Mouse (Mus musculus): ENCODE data around the gene 1700012B07Rik. TPM values are rescaled to one million over a fixed set of nuclear protein-coding genes. Genes with fewer than 3 reads are reported as not detected.

The 1700012B07Rik gene
- total and polyA plus RNA-seq, 3 experiments = 0.11 TPM; not detected in 2

DNA sequence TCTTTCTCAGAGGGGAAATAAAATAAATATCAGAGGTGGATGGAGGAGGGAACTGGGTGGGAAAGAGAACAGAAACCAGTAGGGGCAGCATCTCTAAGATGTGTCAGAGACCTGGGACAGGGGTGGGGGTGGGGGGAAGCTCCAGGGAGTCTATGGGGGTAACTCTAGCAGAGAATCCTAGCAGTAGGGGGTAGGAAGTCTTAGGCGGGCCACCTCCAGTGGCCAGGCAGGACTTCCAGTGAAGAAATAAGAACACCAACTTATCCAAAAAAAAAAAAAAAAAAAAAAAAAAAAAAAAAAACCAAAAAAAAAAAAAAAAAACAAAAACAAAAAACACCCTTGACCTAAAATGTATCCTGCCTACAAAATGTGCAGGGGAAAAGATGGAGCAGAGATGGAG lies 26.3 kb downstream of the 1700012B07Rik start:
- H3K4me1 ChIP-seq (ENCODE audit: insufficient read depth, low read depth, low read length) = no peaks in the 10 kb centered on the region
- H3K36me3 ChIP-seq (replicated peaks) = no peaks in the 10 kb centered on the region
- DNase-seq (ENCODE audit: low spot score) (no peak), ATAC-seq (ENCODE audit: extremely low read depth, insufficient number of reproducible peaks, low FRiP score, poor library complexity, severe bottlenecking) (no peak)
- peaks cover 30% of the 10 kb centered on the region for H3K9me3 ChIP-seq (replicated peaks)
- no peak overlapping the region for H3K4me3 ChIP-seq (ENCODE audit: low read depth, low read length)
- no peak for TF ChIP-seq POLR2AphosphoS5 (IDR thresholded peaks at IDR 0.05; ENCODE audit: insufficient replicate concordance, low read depth, low read length)
- no peak for TF ChIP-seq GATA2 (IDR thresholded peaks at IDR 0.05; ENCODE audit: borderline replicate concordance, low read depth, low read length)
- H3K27me3 ChIP-seq (ENCODE audit: insufficient read depth, low read length) = no peaks in the 10 kb centered on the region

DNA sequence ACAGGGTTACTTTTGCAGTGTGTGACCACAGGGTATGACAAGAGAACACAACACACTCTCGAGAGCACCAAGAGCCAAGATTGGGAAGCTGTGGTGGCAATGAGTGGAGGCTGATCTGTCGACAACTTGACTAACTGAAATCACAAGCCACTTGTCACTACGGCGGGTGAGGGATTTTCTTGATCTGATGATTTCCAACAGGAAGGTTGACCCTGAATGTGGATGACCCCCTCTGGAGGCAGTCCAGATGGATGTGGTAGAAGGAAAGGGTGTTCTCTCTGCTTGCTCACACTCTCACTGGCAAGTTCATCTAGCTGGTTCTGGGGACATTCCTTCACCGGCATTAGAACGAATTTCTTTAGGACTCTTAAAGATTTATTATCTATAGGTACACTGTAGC lies 30.3 kb downstream of the 1700012B07Rik start:
- DNase-seq (ENCODE audit: low spot score) (no peak), ATAC-seq (ENCODE audit: extremely low read depth, insufficient number of reproducible peaks, low FRiP score, poor library complexity, severe bottlenecking) (no peak)
- H3K27me3 ChIP-seq (ENCODE audit: insufficient read depth, low read length) = no peaks in the 10 kb centered on the region
- H3K4me3 ChIP-seq (ENCODE audit: low read depth, low read length) = no peak overlapping the region
- H3K4me1 ChIP-seq (ENCODE audit: insufficient read depth, low read depth, low read length) = no peaks in the 10 kb centered on the region
- no peaks in the 10 kb centered on the region for H3K36me3 ChIP-seq (replicated peaks)
- peaks cover 54% of the 10 kb centered on the region for H3K9me3 ChIP-seq (replicated peaks)
- no peak for TF ChIP-seq GATA1 (IDR thresholded peaks at IDR 0.05; ENCODE audit: borderline replicate concordance, low read length)
- no peak for TF ChIP-seq POLR2AphosphoS5 (IDR thresholded peaks at IDR 0.05; ENCODE audit: insufficient replicate concordance, low read depth, low read length)
- TF ChIP-seq CTCF (IDR thresholded peaks at IDR 0.05; ENCODE audit: low read depth, low read length) = no peak
- TF ChIP-seq TAL1 (conservative IDR thresholded peaks at IDR 0.05; ENCODE audit: low read depth, low read length) = no peak
- TF ChIP-seq GATA2 (IDR thresholded peaks at IDR 0.05; ENCODE audit: borderline replicate concordance, low read depth, low read length) = no peak

DNA sequence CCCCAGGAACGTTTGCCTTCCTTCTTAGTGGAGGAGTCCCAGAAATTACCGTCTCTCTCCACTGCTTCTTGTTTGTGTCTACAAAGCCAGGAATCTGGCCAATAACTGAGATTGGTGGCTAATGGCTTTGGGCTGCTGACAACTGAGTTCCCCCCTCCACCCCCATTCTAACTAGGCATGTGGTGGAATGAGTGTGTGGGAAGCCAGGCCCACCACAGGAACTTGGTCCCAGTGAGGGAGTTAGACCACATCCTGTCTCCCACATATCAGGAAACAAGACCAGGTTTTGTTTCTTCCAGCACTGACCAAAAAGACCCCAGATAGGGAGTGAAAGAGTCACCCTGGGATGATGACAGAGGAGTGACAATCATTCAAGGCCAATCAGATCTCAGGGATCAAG lies 32.3 kb downstream of the 1700012B07Rik start:
- Histone ChIP-seq H3K9me3 (replicated peaks) (peaks cover 58% of the 10 kb centered on the region), H3K4me1 (ENCODE audit: insufficient read depth, low read depth, low read length) (no peaks in the 10 kb centered on the region), H3K36me3 (replicated peaks) (no peaks in the 10 kb centered on the region), H3K4me3 (ENCODE audit: low read depth, low read length) (no peak overlapping the region), H3K27me3 (ENCODE audit: insufficient read depth, low read length) (no peaks in the 10 kb centered on the region)
- TF ChIP-seq CTCF (IDR thresholded peaks at IDR 0.05; ENCODE audit: low read depth, low read length) (no peak), POLR2AphosphoS5 (IDR thresholded peaks at IDR 0.05; ENCODE audit: insufficient replicate concordance, low read depth, low read length) (no peak), TAL1 (conservative IDR thresholded peaks at IDR 0.05; ENCODE audit: low read depth, low read length) (no peak), GATA1 (IDR thresholded peaks at IDR 0.05; ENCODE audit: borderline replicate concordance, low read length) (no peak), GATA2 (IDR thresholded peaks at IDR 0.05; ENCODE audit: borderline replicate concordance, low read depth, low read length) (no peak)
- ATAC-seq (ENCODE audit: extremely low read depth, insufficient number of reproducible peaks, low FRiP score, poor library complexity, severe bottlenecking) = no peak
- no peak for DNase-seq (ENCODE audit: low spot score)

DNA sequence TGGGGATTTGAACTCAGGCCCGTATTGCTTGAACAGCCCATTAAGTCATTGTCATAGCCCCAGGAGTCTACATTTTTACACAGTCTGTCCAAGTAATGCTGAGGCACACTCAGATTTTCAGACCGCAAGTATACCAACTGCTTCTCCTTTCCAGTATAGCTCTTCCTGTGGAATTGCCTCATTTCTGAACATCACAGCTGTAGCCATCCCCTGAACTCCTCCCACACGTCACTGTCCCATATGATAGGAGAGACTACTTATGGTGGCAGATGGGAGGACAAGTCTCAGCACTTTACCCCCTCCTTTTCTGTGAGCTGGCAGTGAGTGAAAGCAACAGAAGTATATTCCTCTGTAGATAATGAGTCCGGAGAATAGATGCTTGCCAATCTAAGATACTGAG lies 34.3 kb downstream of the 1700012B07Rik start:
- no peak overlapping the region for H3K4me3 ChIP-seq (ENCODE audit: low read depth, low read length)
- H3K9me3 ChIP-seq (replicated peaks) = peaks cover 65% of the 10 kb centered on the region
- ATAC-seq (ENCODE audit: extremely low read depth, insufficient number of reproducible peaks, low FRiP score, poor library complexity, severe bottlenecking) (no peak), DNase-seq (ENCODE audit: low spot score) (no peak)
- TF ChIP-seq GATA1 (IDR thresholded peaks at IDR 0.05; ENCODE audit: borderline replicate concordance, low read length) = no peak
- no peak for TF ChIP-seq CTCF (IDR thresholded peaks at IDR 0.05; ENCODE audit: low read depth, low read length)
- TF ChIP-seq TAL1 (conservative IDR thresholded peaks at IDR 0.05; ENCODE audit: low read depth, low read length) = no peak
- TF ChIP-seq GATA2 (IDR thresholded peaks at IDR 0.05; ENCODE audit: borderline replicate concordance, low read depth, low read length) = no peak
- TF ChIP-seq POLR2AphosphoS5 (IDR thresholded peaks at IDR 0.05; ENCODE audit: insufficient replicate concordance, low read depth, low read length) = no peak
- H3K27me3 ChIP-seq (ENCODE audit: insufficient read depth, low read length) = no peaks in the 10 kb centered on the region
- H3K4me1 ChIP-seq (ENCODE audit: insufficient read depth, low read depth, low read length) = no peaks in the 10 kb centered on the region
- H3K36me3 ChIP-seq (replicated peaks) = no peaks in the 10 kb centered on the region

DNA sequence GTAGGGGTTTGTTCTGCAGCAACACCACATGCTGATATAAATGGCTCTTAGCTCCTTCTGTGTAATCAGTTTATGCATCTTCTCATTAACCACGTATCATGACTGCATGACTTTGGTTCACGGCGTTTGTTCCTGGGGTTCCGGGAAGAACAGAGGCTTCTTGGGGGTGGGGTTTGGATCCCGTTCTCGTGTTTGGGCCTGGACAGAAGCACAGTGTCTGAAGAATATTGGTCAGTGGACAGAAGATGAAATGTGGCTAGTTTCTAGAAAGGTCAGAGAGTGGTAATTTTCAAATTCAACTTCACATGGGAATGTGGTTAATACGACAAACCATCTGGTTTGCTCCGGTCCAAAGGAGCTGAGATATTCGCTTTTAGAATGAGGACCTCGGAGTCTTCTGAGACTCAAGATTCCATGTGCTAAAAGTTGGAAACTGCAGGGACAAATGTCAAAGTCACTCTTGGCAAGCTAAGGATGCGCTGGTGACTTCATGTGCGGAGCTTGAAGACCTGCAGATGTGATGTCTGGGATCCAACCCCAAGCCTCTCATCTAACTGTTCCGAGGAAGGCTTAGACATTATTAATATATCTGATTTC lies 35.3 kb downstream of the 1700012B07Rik start:
- Histone ChIP-seq H3K4me3 (ENCODE audit: low read depth, low read length) (no peak overlapping the region), H3K27me3 (ENCODE audit: insufficient read depth, low read length) (no peaks in the 10 kb centered on the region), H3K36me3 (replicated peaks) (no peaks in the 10 kb centered on the region), H3K4me1 (ENCODE audit: insufficient read depth, low read depth, low read length) (no peaks in the 10 kb centered on the region), H3K9me3 (replicated peaks) (peaks cover 70% of the 10 kb centered on the region)
- ATAC-seq (ENCODE audit: extremely low read depth, insufficient number of reproducible peaks, low FRiP score, poor library complexity, severe bottlenecking) = no peak
- TF ChIP-seq CTCF (IDR thresholded peaks at IDR 0.05; ENCODE audit: low read depth, low read length) = no peak
- TF ChIP-seq TAL1 (conservative IDR thresholded peaks at IDR 0.05; ENCODE audit: low read depth, low read length) = no peak
- TF ChIP-seq GATA1 (IDR thresholded peaks at IDR 0.05; ENCODE audit: borderline replicate concordance, low read length) = no peak
- no peak for TF ChIP-seq POLR2AphosphoS5 (IDR thresholded peaks at IDR 0.05; ENCODE audit: insufficient replicate concordance, low read depth, low read length)
- no peak for TF ChIP-seq GATA2 (IDR thresholded peaks at IDR 0.05; ENCODE audit: borderline replicate concordance, low read depth, low read length)
- DNase-seq (ENCODE audit: low spot score) = no peak

DNA sequence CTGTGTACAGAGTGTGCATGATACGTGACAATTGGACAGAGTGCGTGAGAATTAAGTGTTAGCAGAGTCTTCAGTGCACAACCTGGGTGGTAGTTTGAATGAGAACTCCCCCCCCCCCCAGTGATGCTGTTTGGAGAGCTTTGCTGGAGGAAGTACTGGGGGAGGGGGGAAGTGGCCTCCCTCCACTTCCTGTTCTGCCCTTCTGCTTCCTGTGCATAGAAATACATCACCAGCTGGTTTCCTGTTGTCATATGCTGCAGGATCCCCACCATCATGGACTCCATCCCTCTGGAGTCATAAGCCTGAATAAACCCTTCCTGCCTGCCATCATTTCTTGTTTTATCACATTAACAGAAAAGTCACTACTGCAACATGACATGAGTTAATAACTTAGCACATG lies 35.9 kb downstream of the 1700012B07Rik start:
- no peaks in the 10 kb centered on the region for H3K4me1 ChIP-seq (ENCODE audit: insufficient read depth, low read depth, low read length)
- no peaks in the 10 kb centered on the region for H3K36me3 ChIP-seq (replicated peaks)
- no peak for TF ChIP-seq CTCF (IDR thresholded peaks at IDR 0.05; ENCODE audit: low read depth, low read length)
- no peak for TF ChIP-seq TAL1 (conservative IDR thresholded peaks at IDR 0.05; ENCODE audit: low read depth, low read length)
- peaks cover 65% of the 10 kb centered on the region for H3K9me3 ChIP-seq (replicated peaks)
- no peaks in the 10 kb centered on the region for H3K27me3 ChIP-seq (ENCODE audit: insufficient read depth, low read length)
- no peak overlapping the region for H3K4me3 ChIP-seq (ENCODE audit: low read depth, low read length)
- no peak for DNase-seq (ENCODE audit: low spot score)
- no peak for ATAC-seq (ENCODE audit: extremely low read depth, insufficient number of reproducible peaks, low FRiP score, poor library complexity, severe bottlenecking)

DNA sequence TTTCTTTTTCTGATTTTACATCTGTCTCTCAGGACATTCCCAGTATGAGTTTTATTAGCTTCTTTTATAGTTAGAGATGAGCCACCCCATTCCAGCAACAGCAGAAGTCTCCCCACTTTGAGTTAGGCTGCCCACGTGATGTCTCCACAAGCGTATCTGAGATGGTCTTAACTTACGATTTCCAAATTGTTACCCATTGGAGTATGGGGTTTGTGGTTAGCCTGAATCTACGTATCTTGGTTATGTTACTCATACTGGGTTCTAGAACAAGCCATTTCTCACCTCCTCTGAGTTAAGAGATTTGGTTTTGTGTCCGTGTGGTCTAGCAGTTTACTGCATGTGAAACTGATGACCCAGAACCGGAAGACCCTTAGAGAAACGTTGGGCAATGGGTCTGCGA lies 37.6 kb downstream of the 1700012B07Rik start:
- Histone ChIP-seq H3K4me3 (ENCODE audit: low read depth, low read length) (no peak overlapping the region), H3K9me3 (replicated peaks) (peaks cover 52% of the 10 kb centered on the region), H3K4me1 (ENCODE audit: insufficient read depth, low read depth, low read length) (no peaks in the 10 kb centered on the region), H3K36me3 (replicated peaks) (no peaks in the 10 kb centered on the region), H3K27me3 (ENCODE audit: insufficient read depth, low read length) (no peaks in the 10 kb centered on the region)
- no peak for DNase-seq (ENCODE audit: low spot score)
- ATAC-seq (ENCODE audit: extremely low read depth, insufficient number of reproducible peaks, low FRiP score, poor library complexity, severe bottlenecking) = no peak
- TF ChIP-seq POLR2AphosphoS5 (IDR thresholded peaks at IDR 0.05; ENCODE audit: insufficient replicate concordance, low read depth, low read length) = no peak
- no peak for TF ChIP-seq TAL1 (conservative IDR thresholded peaks at IDR 0.05; ENCODE audit: low read depth, low read length)
- TF ChIP-seq CTCF (IDR thresholded peaks at IDR 0.05; ENCODE audit: low read depth, low read length) = no peak
- TF ChIP-seq GATA2 (IDR thresholded peaks at IDR 0.05; ENCODE audit: borderline replicate concordance, low read depth, low read length) = no peak
- no peak for TF ChIP-seq GATA1 (IDR thresholded peaks at IDR 0.05; ENCODE audit: borderline replicate concordance, low read length)

All from G1E (cell line).